ENCODE assay signal across 11 mouse cellular contexts in genomic region chr1:120341172-120341675, GRCm38 (mm10). TPM values are rescaled to one million over a fixed set of nuclear protein-coding genes. Genes with fewer than 3 reads are reported as not detected.
DNase-seq lines count a peak whose midpoint lies in the region; ATAC-seq and TF ChIP-seq lines count a peak whose summit lies in the region.
"Had no signal": no experiment of that assay in that cellular context is flagged by ENCODE, and none has a peak within 500 bp of the region (broad histone marks: within the 10 kb centered on the region; RNA-seq: fewer than 3 reads in every experiment).

No protein-coding gene starts in this region.

- peaks cover 21% of the 10 kb centered on the region for H3K4me1 ChIP-seq in lung, embryonic 15.5 days
- no peaks in the 10 kb centered on the region for H3K4me1 ChIP-seq in intestine, postnatal 0 days (replicated peaks; ENCODE audit: control insufficient read depth, insufficient read depth, low read length)
- H3K4me1 ChIP-seq in stomach, embryonic 14.5 days (ENCODE audit: control insufficient read depth, insufficient read depth, low read length) = 0 out of 2 replicates have a peak, but pooled peaks cover 2% of the 10 kb centered on the region

- H3K27me3 ChIP-seq in lung, embryonic 15.5 days = peaks cover 97% of the 10 kb centered on the region
- H3K27me3 ChIP-seq in intestine, postnatal 0 days (replicated peaks; ENCODE audit: control insufficient read depth, insufficient read depth, low read length) = peaks cover 53% of the 10 kb centered on the region
- H3K27me3 ChIP-seq in stomach, embryonic 14.5 days (ENCODE audit: control insufficient read depth, insufficient read depth, low read length) = peaks cover 60% of the 10 kb centered on the region

- H3K27ac ChIP-seq in lung, embryonic 15.5 days = no peak overlapping the region
- no peak overlapping the region for H3K27ac ChIP-seq in intestine, postnatal 0 days (ENCODE audit: low read depth, low read length)
- H3K27ac ChIP-seq in stomach, embryonic 14.5 days (ENCODE audit: low read length) = no peak overlapping the region
- H3K27ac ChIP-seq: heart, adult 2 months had no signal

- peak overlapping the region; percentile 53 for H3K4me2 ChIP-seq in lung, embryonic 15.5 days
- H3K4me2 ChIP-seq in intestine, postnatal 0 days (replicated peaks; ENCODE audit: low read depth) = peak overlapping the region; percentile 37; the same call in 1 of the 2 replicates
- H3K4me2 ChIP-seq in stomach, embryonic 14.5 days (replicated peaks; ENCODE audit: low read depth, low read length) = peak overlapping the region; percentile 37; the same call in 1 of the 2 replicates

- no peaks in the 10 kb centered on the region for H3K36me3 ChIP-seq in lung, embryonic 15.5 days
- H3K36me3 ChIP-seq in intestine, postnatal 0 days (ENCODE audit: control insufficient read depth, insufficient read depth) = no peaks in the 10 kb centered on the region
- H3K36me3 ChIP-seq in stomach, embryonic 14.5 days (ENCODE audit: control insufficient read depth, insufficient read depth, low read length) = no peaks in the 10 kb centered on the region

- no peak overlapping the region for H3K9ac ChIP-seq in lung, embryonic 15.5 days
- no peak overlapping the region for H3K9ac ChIP-seq in intestine, postnatal 0 days (ENCODE audit: low read depth, low read length)
- no peak overlapping the region for H3K9ac ChIP-seq in stomach, embryonic 14.5 days (replicated peaks; ENCODE audit: low read depth, low read length)

- no peak for ATAC-seq in lung, embryonic 15.5 days (ENCODE audit: borderline replicate concordance, extremely low read depth, low FRiP score, low TSS enrichment)
- no peak for ATAC-seq in intestine, postnatal 0 days
- no peak for ATAC-seq in stomach, embryonic 14.5 days (ENCODE audit: insufficient number of reproducible peaks, insufficient read depth, low FRiP score, low read depth)

- DNase-seq in embryo, embryonic 10 days (ENCODE audit: low spot score) = peak; percentile 30
- DNase-seq in embryo, embryonic 11 days = no peak
- no peak for DNase-seq in lung, adult 18-20 months
- DNase-seq in cerebellum, adult 11 months = no peak
- DNase-seq in thymus, postnatal 14 days = no peak

- H3K9me3 ChIP-seq in lung, embryonic 15.5 days = no peaks in the 10 kb centered on the region
- no peaks in the 10 kb centered on the region for H3K9me3 ChIP-seq in intestine, postnatal 0 days (ENCODE audit: control insufficient read depth)
- H3K9me3 ChIP-seq in stomach, embryonic 14.5 days (ENCODE audit: control insufficient read depth, low read depth, low read length) = no peaks in the 10 kb centered on the region
- H3K9me3 ChIP-seq: megakaryocyte, embryonic 14.5 days had no signal

- TF ChIP-seq CTCF in intestine, postnatal 0 days (IDR thresholded peaks at IDR 0.05; ENCODE audit: low read depth) = no peak

- WGBS in lung, embryonic 15.5 days = 1% methylated on average over 41 of the region's 41 CpGs
- 2% methylated on average over 39 of the region's 41 CpGs for WGBS in intestine, postnatal 0 days
- under 1% methylated on average over 41 of the region's 41 CpGs for WGBS in stomach, embryonic 14.5 days

- H3K4me3 ChIP-seq in lung, embryonic 15.5 days = peak overlapping the region; percentile 29
- H3K4me3 ChIP-seq in intestine, postnatal 0 days (ENCODE audit: low read depth, low read length) = no peak overlapping the region; the same call in 1 of the 2 replicates
- peak overlapping the region; percentile 7 for H3K4me3 ChIP-seq in stomach, embryonic 14.5 days (ENCODE audit: low read depth, low read length)
- H3K4me3 ChIP-seq: heart, adult 2 months had no signal

RNA-seq across cellular contexts. Expression of gene C1ql2, which starts 0.8 kb away (rescaled TPM):
- polyA plus RNA-seq in lung, embryonic 15.5 days (2015; fragmentation: Nextera tagmentation; extraction: Ambion mirVana) = 0.10 TPM in 1 of 2 replicates, not detected in the other
- not detected in 2 replicates for polyA plus RNA-seq in intestine, postnatal 0 days (2015; fragmentation: Nextera tagmentation; extraction: Ambion mirVana)
- not detected in 2 replicates for polyA plus RNA-seq in stomach, embryonic 14.5 days (2014; fragmentation: Nextera tagmentation; extraction: Ambion mirVana)
- polyA plus RNA-seq: C2C12; heart, adult 2 months had no signal
